Mouse (Mus musculus): Measurements from ENCODE around the gene Leprot.

Leprot gene

DNA sequence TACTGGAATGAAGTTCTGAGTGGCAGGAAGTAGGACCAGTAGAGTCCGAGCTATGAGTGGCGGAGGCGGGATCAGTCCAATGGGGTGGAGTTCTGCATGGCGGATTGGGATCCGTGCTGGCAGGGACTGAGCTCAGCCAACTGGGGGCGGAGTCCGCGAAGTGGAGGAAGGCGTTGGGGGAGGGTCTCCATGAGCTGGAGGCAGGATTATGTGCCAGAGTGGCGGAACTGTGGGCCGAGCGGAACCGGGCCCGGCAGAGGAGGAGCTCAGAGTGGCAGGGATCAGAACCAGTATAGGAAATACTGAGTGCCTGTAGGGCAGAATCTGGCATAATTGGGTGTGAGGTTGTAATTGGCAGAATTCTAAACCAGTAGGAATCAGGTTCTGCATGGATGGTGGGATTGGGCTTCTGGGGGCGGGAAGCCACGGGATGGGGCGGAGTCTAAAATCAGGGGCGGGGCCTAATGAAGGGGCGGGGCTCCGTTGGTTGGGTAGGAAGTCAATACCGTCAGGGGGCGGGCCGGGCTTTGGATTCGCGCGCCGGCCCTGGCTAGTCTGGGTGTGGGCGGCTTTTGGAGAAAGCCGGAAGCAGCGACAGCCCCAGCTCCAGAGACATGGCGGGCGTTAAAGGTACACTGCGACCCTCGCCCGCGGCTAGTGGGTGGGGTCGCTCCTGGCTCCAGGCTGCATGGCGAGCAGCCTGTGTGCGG, at the start of gene Leprot:
Gene Leprot (plus strand): TSS at position 523 of the 710 bp plus-strand sequence.
- DNase-seq (ENCODE audit: inconsistent age in 2 of 2, low spot score in 1 of 2) = peak; percentile 100

DNA sequence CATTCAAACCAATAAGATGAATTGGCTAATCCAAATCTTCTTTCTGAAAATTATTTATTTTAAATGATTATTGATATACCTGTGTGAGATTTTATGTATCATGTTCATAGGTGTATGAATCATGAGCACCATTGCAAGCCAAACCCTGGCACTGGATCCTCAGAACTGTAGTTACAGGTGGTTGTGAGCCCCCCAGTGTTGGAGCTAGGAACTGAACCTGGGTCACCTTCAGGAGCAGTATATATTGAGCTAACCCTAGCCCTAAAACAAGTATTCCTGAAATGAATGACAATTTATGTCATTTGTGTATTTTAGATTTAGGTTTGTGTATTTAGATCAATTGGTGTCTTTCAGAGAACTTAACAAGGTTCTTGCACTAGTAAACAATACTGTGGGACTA, 45.8 kb upstream of the Leprot start:
- DNase-seq (ENCODE audit: inconsistent age in 2 of 2, low spot score in 1 of 2) = peak in 1 of 2 experiments; percentile 25

DNA sequence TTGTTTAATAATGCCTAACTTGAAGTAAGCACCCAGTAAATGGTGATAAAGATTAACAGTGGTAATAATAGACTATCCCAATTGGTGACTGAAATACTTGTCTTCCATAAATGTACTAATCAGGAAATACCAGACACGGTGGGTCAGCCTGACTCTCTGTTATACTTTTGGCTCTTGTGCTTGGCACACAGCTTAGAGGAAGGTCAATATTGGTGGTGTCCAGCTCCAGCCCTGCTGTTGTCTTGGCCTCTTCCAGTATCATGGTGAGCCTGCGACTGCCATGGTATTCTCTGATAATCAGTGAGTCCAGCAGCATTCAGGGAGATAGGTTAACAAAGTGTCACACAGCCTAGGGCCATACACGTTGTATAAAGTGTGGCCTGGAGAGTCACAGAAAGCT, 43.9 kb upstream of the Leprot start:
- DNase-seq (ENCODE audit: inconsistent age in 2 of 2, low spot score in 1 of 2) = no peak

DNA sequence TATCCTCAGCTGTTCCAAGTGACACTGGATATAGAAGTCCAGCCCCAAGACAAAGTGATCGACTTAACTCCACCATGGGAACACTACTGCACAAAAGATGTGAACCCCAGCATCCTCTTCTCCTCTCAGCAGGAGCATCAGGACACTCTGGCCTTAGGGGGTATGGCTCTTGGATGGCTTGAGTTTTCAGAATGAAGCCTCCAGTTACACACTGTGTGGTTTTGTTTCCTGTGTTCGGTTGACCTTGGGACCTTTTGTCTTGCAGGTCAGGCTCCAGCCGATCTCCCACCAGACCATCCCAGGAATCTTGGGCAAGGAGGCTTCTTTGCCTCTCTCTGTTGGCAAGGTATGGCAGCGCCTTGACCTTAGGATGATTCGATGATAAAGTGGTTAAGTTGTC, 31.0 kb upstream of the Leprot start:
- DNase-seq (ENCODE audit: inconsistent age in 2 of 2, low spot score in 1 of 2) = no peak

DNA sequence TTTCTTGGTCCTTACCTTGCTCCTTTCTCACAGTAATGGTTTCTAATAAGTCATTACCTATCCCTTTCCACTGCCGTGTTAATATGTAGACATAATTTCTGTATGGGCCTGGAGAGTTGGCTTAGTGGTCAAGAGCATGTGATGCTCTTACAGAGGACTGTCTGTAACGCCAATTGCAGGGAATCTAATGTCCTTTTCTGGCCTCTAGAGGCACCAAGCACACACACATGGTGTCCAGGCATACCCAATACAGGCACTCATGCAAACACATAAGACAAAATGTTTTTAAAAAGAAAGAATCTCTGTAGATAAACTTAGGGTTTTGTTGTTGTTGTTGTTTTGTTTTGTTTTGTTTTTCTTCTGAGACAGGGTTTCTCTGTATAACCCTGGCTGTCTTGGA, 29.8 kb upstream of the Leprot start:
- no peak for DNase-seq (ENCODE audit: inconsistent age in 2 of 2, low spot score in 1 of 2)

DNA sequence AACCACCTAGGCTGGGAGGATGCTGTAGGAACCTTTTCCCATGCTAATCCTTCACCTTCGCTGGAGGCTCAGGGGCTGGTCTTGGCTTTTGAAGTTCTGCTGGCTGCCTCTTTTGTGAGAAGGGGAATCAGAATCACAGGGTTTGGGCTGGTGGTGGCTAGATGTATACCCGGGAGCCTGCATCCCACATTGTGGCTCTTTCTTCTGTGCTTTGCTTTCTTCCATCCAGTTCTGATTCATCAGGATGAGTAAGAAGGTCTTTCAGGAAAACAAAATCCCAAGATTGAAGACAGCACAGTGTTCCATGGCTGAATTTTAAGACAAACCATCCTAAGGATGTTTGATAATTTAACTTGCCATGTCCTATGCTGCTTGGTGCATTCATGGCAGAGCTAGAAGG, 27.3 kb upstream of the Leprot start:
- no peak for DNase-seq (ENCODE audit: inconsistent age in 2 of 2, low spot score in 1 of 2)

DNA sequence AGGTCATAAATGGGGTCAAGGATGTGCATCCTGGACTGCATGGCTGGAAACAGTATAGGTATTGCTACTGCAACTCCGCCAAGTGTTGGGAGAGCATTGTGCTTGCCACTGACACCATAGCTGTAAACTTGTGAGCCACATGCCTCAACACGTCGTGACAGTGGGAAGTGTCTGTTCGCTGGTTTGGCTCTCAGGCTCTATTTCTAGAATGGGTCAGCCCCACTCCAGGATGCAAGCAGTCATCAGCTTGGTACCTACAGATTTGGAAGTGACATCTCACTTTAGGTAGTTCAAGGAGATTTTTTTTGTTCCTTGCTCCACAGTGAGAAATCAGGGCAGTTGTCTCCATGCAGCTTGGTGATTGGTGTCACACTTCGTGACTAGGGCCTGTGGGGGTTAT, 26.3 kb upstream of the Leprot start:
- no peak for DNase-seq (ENCODE audit: inconsistent age in 2 of 2, low spot score in 1 of 2)

DNA sequence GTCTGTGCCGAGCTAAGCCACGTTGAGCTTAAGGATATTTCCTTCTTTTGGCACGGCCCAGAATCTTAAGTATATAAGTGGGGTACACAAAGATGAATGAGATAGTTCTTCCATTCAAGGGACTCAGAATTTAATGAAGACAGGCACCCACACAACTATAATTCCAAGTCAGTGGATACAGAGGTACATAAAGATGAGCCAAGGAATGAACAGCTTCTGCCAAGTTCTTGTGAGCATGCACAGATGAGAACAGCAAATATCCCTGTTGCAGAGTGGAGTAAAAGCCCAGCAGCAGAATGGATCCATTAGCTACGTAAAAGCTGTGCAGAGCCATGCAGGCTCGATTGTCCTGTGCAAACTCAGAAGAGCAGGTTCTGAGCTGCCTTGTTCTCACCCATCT, 22.2 kb upstream of the Leprot start:
- DNase-seq (ENCODE audit: inconsistent age in 2 of 2, low spot score in 1 of 2) = no peak

DNA sequence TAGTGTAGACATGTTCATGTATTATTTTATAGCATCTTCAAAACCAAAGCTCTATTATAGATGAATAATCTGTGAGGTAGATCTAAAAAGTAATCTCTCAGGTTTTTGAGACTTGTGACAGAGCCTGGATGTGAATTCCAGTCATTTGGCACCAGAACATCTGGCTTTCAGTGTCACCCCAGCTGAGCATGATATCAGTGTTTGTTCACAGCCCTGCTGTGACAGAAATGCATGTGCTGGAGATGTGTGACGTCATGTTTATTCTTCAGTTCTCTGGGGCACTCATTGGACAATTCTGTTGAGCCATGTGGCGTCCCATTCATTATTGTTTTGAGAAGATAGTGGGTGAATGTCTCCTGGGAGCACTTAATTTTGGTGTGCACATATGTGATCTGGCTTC, 11.9 kb upstream of the Leprot start:
- no peak for DNase-seq (ENCODE audit: inconsistent age in 2 of 2, low spot score in 1 of 2)

DNA sequence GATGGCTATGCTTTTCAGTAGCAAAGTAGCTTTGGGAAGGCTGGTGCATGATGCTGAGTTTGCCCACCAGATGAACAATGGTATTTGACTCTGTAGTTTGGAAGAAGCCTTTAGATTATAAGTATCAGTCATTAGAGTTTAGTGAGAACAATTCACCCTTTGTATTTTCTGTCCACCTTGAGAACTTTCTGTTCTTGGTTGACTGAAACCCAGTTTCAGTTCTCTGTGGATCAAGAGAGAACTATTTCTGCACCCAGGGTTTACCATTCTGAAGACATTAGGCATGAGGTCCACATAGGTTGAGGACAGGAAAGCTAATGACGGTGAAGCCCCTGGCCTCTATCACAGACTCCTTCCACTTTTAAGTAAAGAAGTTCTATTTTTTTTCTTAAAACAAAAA, 10.0 kb upstream of the Leprot start:
- DNase-seq (ENCODE audit: inconsistent age in 2 of 2, low spot score in 1 of 2) = no peak

DNA sequence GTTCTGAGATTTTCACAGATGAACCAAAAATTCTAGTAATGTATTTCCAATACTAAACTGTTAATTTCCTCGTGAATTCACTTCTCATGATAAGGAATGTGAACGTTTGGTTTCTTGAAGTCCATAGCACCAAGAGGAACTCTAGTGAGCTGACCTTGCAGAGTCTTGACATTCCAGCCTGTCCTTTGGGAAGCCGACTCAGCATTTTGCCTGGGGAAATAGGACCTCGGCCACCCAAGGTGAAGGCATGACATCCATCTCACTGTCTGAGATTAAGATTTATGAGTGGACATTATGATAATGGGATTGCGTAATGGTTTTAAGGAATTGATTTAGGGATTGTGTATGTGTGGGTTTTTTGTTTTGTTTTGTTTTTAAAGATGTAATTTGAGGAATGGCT, 6.9 kb upstream of the Leprot start:
- peak in 1 of 2 experiments; percentile 22 for DNase-seq (ENCODE audit: inconsistent age in 2 of 2, low spot score in 1 of 2)

DNA sequence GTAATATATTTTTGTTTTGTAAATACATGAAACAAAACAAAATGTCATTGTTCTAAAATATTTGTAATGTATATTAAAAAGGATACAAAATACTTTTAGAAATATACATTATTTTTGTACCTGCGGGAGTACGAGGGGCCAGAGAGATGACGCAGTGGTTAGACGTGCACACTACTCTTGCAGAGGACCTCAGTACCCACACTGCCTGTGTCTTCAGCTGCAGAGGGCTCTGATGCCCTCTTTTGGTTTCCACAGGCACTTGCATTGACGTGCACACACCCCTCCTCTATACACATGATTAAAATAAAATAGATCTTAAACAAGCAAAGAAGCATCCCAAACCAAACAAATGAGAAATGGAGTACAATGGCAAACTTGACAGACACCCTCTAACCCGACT, 4.8 kb upstream of the Leprot start:
- DNase-seq (ENCODE audit: inconsistent age in 2 of 2, low spot score in 1 of 2) = no peak

DNA sequence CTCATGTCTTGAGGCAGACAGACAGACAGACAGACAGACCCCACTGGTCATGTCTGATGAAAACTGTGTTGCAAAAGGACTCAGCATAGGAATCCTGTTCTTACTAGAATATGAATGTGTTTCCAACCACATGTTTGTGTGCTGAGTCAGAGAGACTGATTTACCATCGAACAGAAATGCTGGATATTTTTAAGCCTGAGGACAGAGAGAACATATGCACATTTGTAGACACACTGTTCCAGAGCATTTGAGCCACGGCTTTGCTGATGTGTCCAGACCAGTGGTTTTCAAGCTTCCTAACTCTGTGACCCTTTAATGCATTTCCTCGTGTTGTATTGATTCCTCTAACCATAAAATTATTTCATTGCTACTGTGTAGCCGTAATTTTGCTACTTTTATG, 4.3 kb upstream of the Leprot start:
- DNase-seq (ENCODE audit: inconsistent age in 2 of 2, low spot score in 1 of 2) = no peak

DNA sequence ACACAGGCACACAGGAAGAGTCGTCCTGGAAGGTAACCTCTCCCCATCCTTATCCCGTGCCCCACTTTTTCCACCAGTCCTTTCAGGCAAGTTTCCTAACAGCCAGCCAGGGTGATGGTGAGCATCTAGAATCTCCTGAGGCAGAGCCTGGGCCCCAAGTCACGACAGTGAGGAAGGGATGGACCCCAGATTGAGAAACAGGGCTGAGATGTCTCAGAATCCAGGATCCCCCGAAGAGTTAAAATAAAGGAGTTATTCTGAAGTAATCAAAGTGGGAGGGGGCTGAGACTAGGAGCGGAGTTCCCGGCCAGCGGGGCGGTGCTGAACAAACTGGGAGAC, 692 bp upstream of the Leprot start:
- no peak for DNase-seq (ENCODE audit: inconsistent age in 2 of 2, low spot score in 1 of 2)

DNA sequence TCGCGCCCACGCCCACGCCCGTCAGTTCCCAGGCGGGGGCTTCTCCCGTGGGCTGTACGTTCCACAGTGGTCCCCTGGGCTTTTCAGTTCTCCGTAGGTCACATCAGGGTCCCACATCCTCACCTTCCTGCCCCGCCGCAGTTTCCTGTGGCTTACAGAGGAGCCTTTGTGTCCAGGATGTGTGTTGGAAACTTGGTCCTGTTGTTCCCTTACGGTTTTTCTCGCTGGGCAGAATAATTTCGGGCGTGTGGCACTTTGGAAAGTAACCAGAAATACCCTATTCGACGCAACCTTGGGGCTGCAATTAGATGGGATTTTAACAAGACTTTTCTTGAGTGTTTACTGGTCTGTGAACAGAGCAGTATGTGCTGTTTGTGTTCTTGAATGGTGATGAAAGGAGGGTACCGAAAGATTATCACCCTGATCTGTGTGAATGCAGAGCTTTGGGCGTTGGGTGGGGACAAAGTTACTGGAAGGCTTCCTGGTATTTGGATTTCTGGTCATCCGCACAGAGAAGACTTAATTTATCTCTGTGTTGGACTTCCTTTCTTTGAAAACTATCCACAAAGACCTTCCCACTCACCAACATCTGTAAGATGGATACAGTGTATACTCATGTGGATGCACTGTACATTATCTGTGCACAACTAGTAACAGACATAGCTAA, 591 bp downstream of the Leprot start:
- DNase-seq (ENCODE audit: inconsistent age in 2 of 2, low spot score in 1 of 2) = peak in 1 of 2 experiments; percentile 87

DNA sequence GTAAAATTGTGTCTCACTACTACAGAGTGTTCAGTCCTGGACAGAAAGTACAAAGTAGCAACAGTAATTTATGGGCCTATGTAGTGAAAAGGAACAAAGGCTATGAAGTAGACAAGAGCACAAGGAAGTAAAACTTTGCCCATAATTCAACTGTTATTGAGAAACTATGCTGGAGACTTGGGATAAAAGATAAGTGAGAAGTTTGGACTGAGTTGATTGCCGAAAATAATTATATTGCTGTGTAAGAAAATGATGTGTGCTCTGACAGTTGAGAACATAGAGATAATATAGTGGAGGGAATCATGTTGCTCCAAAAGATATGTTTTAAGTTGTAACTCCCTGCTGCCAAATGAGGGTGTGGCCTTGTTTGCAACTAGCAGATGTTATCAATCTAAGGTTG, 1.2 kb downstream of the Leprot start:
- no peak for DNase-seq (ENCODE audit: inconsistent age in 2 of 2, low spot score in 1 of 2)

DNA sequence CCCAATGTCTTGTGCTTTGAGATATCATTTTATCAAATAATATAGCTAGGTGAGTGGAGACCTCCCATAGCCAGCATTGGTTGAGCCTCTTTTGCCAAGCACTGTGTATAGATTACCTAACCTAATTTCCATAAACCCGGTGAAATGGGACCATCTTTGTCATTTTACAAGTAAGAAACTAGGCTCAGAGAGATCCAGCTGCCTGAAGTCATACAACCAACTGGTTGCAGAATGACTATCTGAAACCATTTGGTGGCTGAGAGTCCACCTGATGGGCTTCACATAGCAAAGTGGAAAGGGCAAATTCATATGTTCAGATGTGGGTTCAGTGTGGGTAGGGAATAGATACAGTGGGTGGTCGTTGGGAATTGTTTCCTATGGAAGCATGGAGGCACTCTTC, 3.4 kb downstream of the Leprot start:
- peak in 1 of 2 experiments; percentile 15 for DNase-seq (ENCODE audit: inconsistent age in 2 of 2, low spot score in 1 of 2)

DNA sequence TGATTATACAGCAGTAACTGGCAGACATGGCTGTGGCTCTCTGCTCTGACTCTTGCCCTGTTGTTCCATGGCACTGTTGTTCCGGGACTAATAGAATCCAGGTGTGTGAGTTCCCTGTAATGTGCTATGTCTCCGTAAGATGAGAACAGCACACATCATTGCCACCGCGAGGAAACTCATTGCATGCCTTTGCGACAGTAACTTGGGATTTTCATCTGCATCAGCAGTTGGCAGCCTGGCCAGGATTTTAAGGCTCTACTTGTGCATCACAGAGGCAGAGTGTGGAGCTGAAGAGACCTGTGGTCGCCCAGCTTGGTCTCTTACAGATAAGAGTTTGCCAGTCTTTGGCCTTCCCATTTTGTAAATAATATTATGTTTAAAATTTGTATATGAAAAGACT, 6.7 kb downstream of the Leprot start:
- peak in 1 of 2 experiments; percentile 16 for DNase-seq (ENCODE audit: inconsistent age in 2 of 2, low spot score in 1 of 2)

DNA sequence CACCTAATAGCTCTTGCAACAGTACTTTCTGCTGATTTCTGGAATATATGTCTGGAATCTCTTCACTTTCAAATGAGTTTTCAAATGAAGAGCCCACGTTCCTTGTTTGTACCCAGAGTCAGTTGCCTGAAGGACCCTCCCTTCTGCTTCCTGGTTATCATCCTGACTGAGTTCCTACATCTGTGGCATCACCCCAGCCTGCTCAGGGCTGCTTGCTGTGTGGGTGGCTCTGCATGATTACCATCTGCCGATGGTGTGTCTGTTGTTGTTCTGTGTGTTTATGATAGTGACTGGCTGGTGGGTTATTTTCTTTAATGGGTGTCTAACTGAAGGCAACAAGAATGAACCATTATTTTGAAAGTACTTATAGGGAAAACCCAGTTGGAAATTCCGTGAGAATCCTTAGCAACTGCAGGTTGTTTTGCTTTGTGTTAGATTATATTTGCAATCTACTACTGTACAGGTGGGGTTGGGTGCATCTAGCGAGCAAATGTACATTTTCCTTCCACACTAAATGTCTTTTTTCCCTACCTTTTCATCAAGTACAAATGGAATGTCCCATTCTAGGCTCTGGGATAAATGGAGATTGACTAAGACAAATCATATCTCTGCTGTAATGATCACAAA, 7.4 kb downstream of the Leprot start:
- peak in 1 of 2 experiments; percentile 19 for DNase-seq (ENCODE audit: inconsistent age in 2 of 2, low spot score in 1 of 2)

DNA sequence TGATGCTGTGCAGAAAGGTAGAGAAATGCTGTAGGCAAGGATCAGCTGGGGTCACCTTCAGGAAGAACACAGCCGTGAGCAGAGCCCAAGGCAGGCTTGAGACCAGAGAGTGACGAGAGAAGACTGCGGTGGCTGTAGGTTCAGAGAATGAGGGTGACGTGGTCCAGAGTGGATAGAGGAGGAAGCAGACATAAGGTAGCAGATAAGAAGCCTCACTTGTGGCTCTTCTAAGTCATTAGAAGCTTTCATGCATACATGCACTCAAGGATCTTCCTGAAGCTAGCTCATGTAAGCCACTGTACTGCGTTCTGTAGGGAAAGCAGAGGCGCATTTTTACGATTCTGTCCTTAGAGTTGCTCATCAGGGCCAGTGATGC, 7.9 kb downstream of the Leprot start:
- DNase-seq (ENCODE audit: inconsistent age in 2 of 2, low spot score in 1 of 2) = peak in 1 of 2 experiments; percentile 22

DNA sequence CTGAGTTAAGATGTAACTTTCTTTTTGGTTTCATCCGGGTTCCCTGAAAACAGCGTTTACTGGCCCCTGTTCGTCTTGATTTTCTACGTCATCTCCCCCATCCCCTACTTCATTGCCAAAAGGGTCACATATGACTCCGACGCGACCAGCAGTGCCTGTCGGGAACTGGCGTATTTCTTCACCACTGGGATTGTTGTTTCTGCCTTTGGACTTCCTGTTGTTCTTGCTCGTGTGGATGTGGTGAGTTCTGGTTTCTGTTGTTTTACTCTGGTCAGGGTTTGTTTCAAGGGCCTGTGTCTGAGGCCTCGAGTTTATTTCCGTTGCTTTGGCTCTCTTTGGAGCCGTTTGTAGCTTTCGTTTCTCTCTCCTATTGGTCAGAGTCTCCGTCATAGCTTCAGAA, 8.5 kb downstream of the Leprot start:
- peak in 1 of 2 experiments; percentile 38 for DNase-seq (ENCODE audit: inconsistent age in 2 of 2, low spot score in 1 of 2)

DNA sequence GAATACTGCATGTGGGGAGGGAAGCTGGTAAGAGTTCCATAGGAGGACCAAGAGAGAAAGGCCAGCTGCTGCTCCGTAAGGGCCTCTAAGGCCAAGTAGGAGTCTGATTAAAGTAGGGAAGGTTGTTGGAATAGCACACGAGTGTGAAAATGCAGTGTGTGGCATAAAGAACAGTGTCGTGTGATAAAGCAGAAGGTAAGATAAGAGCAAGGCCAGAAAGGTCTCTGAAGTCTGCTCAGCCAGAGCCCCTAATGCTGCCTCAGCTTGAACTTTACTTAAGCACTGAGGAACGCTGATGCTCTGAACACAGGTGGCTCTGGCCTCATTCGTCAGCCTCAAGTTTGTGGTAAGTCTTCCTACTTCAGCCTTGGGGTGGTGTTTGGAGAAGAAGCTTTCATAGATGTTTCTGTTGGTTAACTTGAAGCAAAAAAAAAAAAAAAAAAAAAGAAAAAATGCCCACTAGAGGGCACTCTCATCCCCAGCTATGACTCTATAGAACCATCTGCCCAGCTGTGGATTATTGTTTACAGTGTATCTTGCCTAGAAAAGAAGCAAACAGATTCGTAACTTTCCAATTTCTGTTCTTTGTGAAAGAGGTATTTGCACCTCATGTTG, 9.5 kb downstream of the Leprot start:
- peak in 1 of 2 experiments; percentile 30 for DNase-seq (ENCODE audit: inconsistent age in 2 of 2, low spot score in 1 of 2)

Measured in adrenal gland, adult (tissue).